Mouse (Mus musculus): Measurements from ENCODE around the gene Gsg1l. TPM values are rescaled to one million over a fixed set of nuclear protein-coding genes. Genes with fewer than 3 reads are reported as not detected.

The Gsg1l gene
- polyA plus RNA-seq, 1 experiment from 2014 or later = 1.1 TPM

- Histone ChIP-seq H3K4me3 (replicated peaks) (no peak overlapping the region), H3K27ac (no peak overlapping the region), H3K27me3 (no peaks in the 10 kb centered on the region), H3K9ac (no peak overlapping the region), H3K9me3 (replicated peaks) (no peaks in the 10 kb centered on the region), H3K36me3 (no peaks in the 10 kb centered on the region), H3K4me1 (peaks cover 19% of the 10 kb centered on the region), H3K4me2 (no peak overlapping the region)
- WGBS = 47% methylated on average over 6 of the region's 6 CpGs
- no peak for ATAC-seq (replicated peaks; ENCODE audit: low FRiP score)
These were observed 62.2 kb downstream of the Gsg1l start for GRCm38 (mm10) chr7:126019966-126020365.

- no peaks in the 10 kb centered on the region for H3K9me3 ChIP-seq (replicated peaks)
- WGBS = 20% methylated on average over 9 of the region's 9 CpGs
- H3K4me1 ChIP-seq = peaks cover 19% of the 10 kb centered on the region
- H3K27ac ChIP-seq = no peak overlapping the region
- H3K4me3 ChIP-seq (replicated peaks) = no peak overlapping the region
- no peak overlapping the region for H3K4me2 ChIP-seq
- no peak for ATAC-seq (replicated peaks; ENCODE audit: low FRiP score)
- H3K27me3 ChIP-seq = no peaks in the 10 kb centered on the region
- H3K36me3 ChIP-seq = no peaks in the 10 kb centered on the region
- H3K9ac ChIP-seq = no peak overlapping the region
These were observed 62.9 kb downstream of the Gsg1l start for GRCm38 (mm10) chr7:126019321-126019720.

- no peak for ATAC-seq (replicated peaks; ENCODE audit: low FRiP score)
- H3K27me3 ChIP-seq = no peaks in the 10 kb centered on the region
- no peaks in the 10 kb centered on the region for H3K9me3 ChIP-seq (replicated peaks)
- H3K4me1 ChIP-seq = peaks cover 26% of the 10 kb centered on the region
- H3K36me3 ChIP-seq = no peaks in the 10 kb centered on the region
- no peak overlapping the region for H3K27ac ChIP-seq
- 93% methylated on average over 4 of the region's 4 CpGs for WGBS
- H3K4me3 ChIP-seq (replicated peaks) = no peak overlapping the region
- no peak overlapping the region for H3K9ac ChIP-seq
- no peak overlapping the region for H3K4me2 ChIP-seq
These were observed 64.8 kb downstream of the Gsg1l start for GRCm38 (mm10) chr7:126017455-126017854.

GRCm38 (mm10) chr7:126012325-126013021 is 69.7 kb downstream of the Gsg1l start:
- H3K27me3 ChIP-seq = no peaks in the 10 kb centered on the region
- H3K4me3 ChIP-seq (replicated peaks) = no peak overlapping the region
- H3K4me1 ChIP-seq = peaks cover 26% of the 10 kb centered on the region
- H3K9me3 ChIP-seq (replicated peaks) = no peaks in the 10 kb centered on the region
- 37% methylated on average over 11 of the region's 11 CpGs for WGBS
- H3K36me3 ChIP-seq = no peaks in the 10 kb centered on the region
- peak; percentile 54; the same call in 1 of the 2 replicates for ATAC-seq (replicated peaks; ENCODE audit: low FRiP score)
- 0 out of 2 replicates have a peak overlapping the region, but pooled peaks have one; percentile 1 for H3K4me2 ChIP-seq
- no peak overlapping the region for H3K27ac ChIP-seq
- H3K9ac ChIP-seq = no peak overlapping the region

GRCm38 (mm10) chr7:126008789-126009148 is 73.4 kb downstream of the Gsg1l start:
- no peak overlapping the region for H3K4me2 ChIP-seq
- H3K4me3 ChIP-seq (replicated peaks) = no peak overlapping the region
- ATAC-seq (replicated peaks; ENCODE audit: low FRiP score) = no peak
- H3K27me3 ChIP-seq = no peaks in the 10 kb centered on the region
- H3K27ac ChIP-seq = no peak overlapping the region
- no peaks in the 10 kb centered on the region for H3K36me3 ChIP-seq
- no peaks in the 10 kb centered on the region for H3K9me3 ChIP-seq (replicated peaks)
- no peak overlapping the region for H3K9ac ChIP-seq
- WGBS = 69% methylated on average over 7 of the region's 7 CpGs
- peaks cover 26% of the 10 kb centered on the region for H3K4me1 ChIP-seq

- Histone ChIP-seq H3K27ac (no peak overlapping the region), H3K9ac (no peak overlapping the region), H3K4me2 (no peak overlapping the region), H3K36me3 (no peaks in the 10 kb centered on the region), H3K4me1 (peaks cover 26% of the 10 kb centered on the region), H3K9me3 (replicated peaks) (no peaks in the 10 kb centered on the region), H3K4me3 (replicated peaks) (no peak overlapping the region), H3K27me3 (no peaks in the 10 kb centered on the region)
- WGBS = 67% methylated on average over 4 of the region's 4 CpGs
- ATAC-seq (replicated peaks; ENCODE audit: low FRiP score) = 0 out of 2 replicates have a peak, but pooled peaks have one; percentile 19
These were observed 73.9 kb downstream of the Gsg1l start for GRCm38 (mm10) chr7:126008139-126008788.

GRCm38 (mm10) chr7:126007132-126007910 is 74.9 kb downstream of the Gsg1l start:
- no peaks in the 10 kb centered on the region for H3K27me3 ChIP-seq
- no peak overlapping the region for H3K9ac ChIP-seq
- no peak for ATAC-seq (replicated peaks; ENCODE audit: low FRiP score)
- no peak overlapping the region for H3K27ac ChIP-seq
- no peak overlapping the region for H3K4me3 ChIP-seq (replicated peaks)
- H3K9me3 ChIP-seq (replicated peaks) = no peaks in the 10 kb centered on the region
- H3K4me1 ChIP-seq = peaks cover 26% of the 10 kb centered on the region
- 58% methylated on average over 10 of the region's 10 CpGs for WGBS
- H3K36me3 ChIP-seq = no peaks in the 10 kb centered on the region
- no peak overlapping the region for H3K4me2 ChIP-seq

GRCm38 (mm10) chr7:126005274-126005673 is 76.9 kb downstream of the Gsg1l start:
- 48% methylated on average over 5 of the region's 5 CpGs for WGBS
- H3K27me3 ChIP-seq = no peaks in the 10 kb centered on the region
- no peak overlapping the region for H3K27ac ChIP-seq
- H3K36me3 ChIP-seq = no peaks in the 10 kb centered on the region
- H3K9ac ChIP-seq = no peak overlapping the region
- H3K4me1 ChIP-seq = peaks cover 25% of the 10 kb centered on the region
- no peak overlapping the region for H3K4me3 ChIP-seq (replicated peaks)
- no peak overlapping the region for H3K4me2 ChIP-seq
- ATAC-seq (replicated peaks; ENCODE audit: low FRiP score) = no peak
- H3K9me3 ChIP-seq (replicated peaks) = no peaks in the 10 kb centered on the region

GRCm38 (mm10) chr7:126001683-126002082 is 80.5 kb downstream of the Gsg1l start:
- Histone ChIP-seq H3K27me3 (no peaks in the 10 kb centered on the region), H3K4me3 (replicated peaks) (no peak overlapping the region), H3K27ac (no peak overlapping the region), H3K4me2 (no peak overlapping the region), H3K36me3 (no peaks in the 10 kb centered on the region), H3K4me1 (peaks cover 18% of the 10 kb centered on the region), H3K9me3 (replicated peaks) (no peaks in the 10 kb centered on the region), H3K9ac (no peak overlapping the region)
- 45% methylated on average over 5 of the region's 5 CpGs for WGBS
- ATAC-seq (replicated peaks; ENCODE audit: low FRiP score) = 0 out of 2 replicates have a peak, but pooled peaks have one; percentile 66

GRCm38 (mm10) chr7:125999921-126000320 is 82.3 kb downstream of the Gsg1l start:
- WGBS = 94% methylated on average over 3 of the region's 3 CpGs

GRCm38 (mm10) chr7:125996151-125996550 is 86.1 kb downstream of the Gsg1l start:
- H3K4me2 ChIP-seq = no peak overlapping the region
- H3K36me3 ChIP-seq = no peaks in the 10 kb centered on the region
- H3K27me3 ChIP-seq = no peaks in the 10 kb centered on the region
- no peak overlapping the region for H3K9ac ChIP-seq
- H3K27ac ChIP-seq = no peak overlapping the region
- 92% methylated on average over 1 of the region's 1 CpGs for WGBS
- H3K4me1 ChIP-seq = no peaks in the 10 kb centered on the region
- H3K9me3 ChIP-seq (replicated peaks) = no peaks in the 10 kb centered on the region
- H3K4me3 ChIP-seq (replicated peaks) = no peak overlapping the region
- no peak for ATAC-seq (replicated peaks; ENCODE audit: low FRiP score)

More at GRCm38 (mm10) chr7:125999921-126000320, 82.3 kb downstream of the Gsg1l start:
- no peaks in the 10 kb centered on the region for H3K27me3 ChIP-seq
- no peak overlapping the region for H3K4me2 ChIP-seq
- H3K4me3 ChIP-seq (replicated peaks) = no peak overlapping the region
- H3K9ac ChIP-seq = no peak overlapping the region
- no peaks in the 10 kb centered on the region for H3K9me3 ChIP-seq (replicated peaks)
- H3K27ac ChIP-seq = no peak overlapping the region
- peaks cover 18% of the 10 kb centered on the region for H3K4me1 ChIP-seq
- no peak for ATAC-seq (replicated peaks; ENCODE audit: low FRiP score)
- H3K36me3 ChIP-seq = no peaks in the 10 kb centered on the region

- Histone ChIP-seq H3K4me1 (0 out of 2 replicates have a peak, but pooled peaks cover 6% of the 10 kb centered on the region), H3K4me2 (no peak overlapping the region), H3K36me3 (no peaks in the 10 kb centered on the region), H3K9me3 (replicated peaks) (no peaks in the 10 kb centered on the region), H3K9ac (no peak overlapping the region), H3K27me3 (no peaks in the 10 kb centered on the region), H3K27ac (no peak overlapping the region), H3K4me3 (replicated peaks) (no peak overlapping the region)
- ATAC-seq (replicated peaks; ENCODE audit: low FRiP score) = no peak
- WGBS = 66% methylated on average over 6 of the region's 6 CpGs
These were observed 89.8 kb downstream of the Gsg1l start for GRCm38 (mm10) chr7:125992356-125992891.
